Mouse (Mus musculus): ENCODE measurements around the gene Klhl21.
"Not testable (repeated sequence)": the region's sequence is repeated elsewhere in the genome, so short reads cannot be mapped to it uniquely, and the experiment has no call there.

The Klhl21 gene

DNA sequence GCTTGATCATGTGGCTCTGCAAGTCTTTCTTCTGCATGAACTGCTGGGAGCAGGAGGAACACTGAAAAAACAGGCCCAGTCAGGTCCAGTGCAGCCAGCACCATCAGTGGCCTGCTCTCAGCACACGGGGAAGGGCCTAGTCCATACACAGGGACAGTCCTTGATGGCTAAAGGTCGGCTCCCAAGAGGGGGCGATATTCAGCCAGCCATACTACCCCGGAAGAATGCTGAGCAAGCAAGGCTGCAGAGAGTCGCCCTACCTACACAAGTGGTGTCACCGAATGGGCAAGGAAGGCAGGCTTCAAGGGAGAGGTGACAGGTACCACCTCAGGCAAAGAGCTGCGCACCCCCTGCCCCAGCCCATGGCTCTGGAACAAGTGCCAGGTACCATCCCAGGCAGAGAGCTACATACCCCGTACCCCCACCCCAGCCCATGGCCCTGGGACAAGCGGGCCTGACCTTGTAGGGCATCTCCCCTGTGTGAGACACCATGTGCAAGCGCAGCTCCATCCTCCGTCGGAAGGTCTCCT, 13.0 kb downstream of the Klhl21 start:
- no peak for DNase-seq (ENCODE audit: low spot score)

DNA sequence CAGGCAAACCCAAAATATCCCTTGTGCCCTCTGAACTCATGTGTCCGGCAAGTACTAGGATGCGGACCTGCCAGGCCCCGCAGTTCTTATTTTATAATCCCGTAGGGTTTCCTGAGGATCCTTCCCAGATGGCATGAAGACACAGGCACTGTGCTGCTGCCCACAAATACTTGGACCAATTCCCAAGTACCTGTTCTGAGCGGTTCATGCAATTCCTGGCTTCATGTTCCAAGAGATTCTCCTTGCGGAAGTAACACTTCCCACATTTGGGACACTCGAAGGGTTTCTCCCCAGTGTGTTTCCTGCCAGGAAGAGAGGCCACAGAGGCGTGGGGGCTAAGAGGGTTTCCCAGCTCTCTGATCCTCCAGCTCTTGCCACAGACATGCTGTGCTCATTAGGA, 13.9 kb downstream of the Klhl21 start:
- no peak for DNase-seq (ENCODE audit: low spot score)

GRCm38 (mm10) chr4:152024525-152024924, 15.9 kb downstream of the Klhl21 start:
- DNase-seq (ENCODE audit: low spot score), result no peak

DNA sequence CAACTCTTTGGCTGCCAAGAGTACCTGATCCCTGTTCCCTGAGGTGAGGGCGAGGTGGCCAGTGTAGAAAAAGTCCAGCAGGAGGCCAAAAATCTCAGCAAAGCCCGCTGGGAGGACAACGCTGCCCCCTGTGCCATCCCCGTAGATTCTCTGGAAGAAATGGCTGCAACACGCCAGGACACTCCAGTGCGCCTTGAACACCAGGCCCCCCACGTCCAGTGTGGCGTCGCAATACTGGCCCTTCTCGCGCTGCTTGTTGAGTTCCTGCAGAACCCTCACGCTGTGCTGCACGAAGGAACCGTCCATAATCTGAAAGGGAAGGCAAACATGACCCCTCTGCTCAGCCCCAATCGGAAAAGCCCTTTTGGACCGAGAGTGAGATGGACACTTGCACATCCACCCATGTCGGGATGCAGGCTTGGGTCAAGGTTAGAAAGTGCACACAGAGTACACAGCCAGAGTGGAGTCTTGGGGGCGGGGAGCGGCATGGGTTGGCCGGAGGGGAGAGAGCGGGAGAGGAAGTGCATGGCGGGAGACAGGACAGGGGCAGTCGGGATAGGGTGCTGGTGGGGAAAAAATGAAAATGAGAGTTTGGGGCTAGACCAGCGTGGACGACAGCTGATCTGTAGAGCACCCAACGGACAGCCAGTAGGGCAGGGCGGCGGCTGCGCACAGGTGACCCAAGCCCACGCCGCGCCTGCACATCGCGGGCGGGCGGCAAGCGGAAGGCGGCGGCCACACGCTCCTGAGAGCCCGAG, 18.3 kb downstream of the Klhl21 start:
- DNase-seq (ENCODE audit: low spot score), result no peak

- peak; percentile 80 for DNase-seq (ENCODE audit: low spot score)
Measured at GRCm38 (mm10) chr4:152027524-152027923, 18.9 kb downstream of the Klhl21 start, which contains the start of gene Zbtb48. Gene Zbtb48 (minus strand): TSS chr4:152027671.

DNA sequence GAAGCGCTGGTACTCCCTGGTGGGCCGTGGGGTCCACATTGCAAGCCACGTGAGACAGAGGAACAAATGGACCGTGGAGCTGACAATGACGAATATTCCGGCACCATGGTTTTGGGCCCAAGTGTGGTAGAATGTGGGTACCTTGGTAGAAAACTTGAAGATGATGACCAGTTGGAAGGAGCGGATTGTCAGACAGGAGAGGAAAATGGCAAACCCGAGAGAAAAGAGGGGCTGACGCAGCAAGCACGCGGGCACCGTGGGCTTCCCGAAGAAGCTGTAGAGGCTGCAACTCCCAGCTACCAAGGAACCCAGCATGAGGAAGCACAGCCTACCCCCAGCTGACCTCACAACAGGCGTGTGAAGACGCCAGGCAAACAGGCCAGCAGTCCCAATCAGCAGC, 19.9 kb downstream of the Klhl21 start:
- DNase-seq (ENCODE audit: low spot score), result no peak

DNA sequence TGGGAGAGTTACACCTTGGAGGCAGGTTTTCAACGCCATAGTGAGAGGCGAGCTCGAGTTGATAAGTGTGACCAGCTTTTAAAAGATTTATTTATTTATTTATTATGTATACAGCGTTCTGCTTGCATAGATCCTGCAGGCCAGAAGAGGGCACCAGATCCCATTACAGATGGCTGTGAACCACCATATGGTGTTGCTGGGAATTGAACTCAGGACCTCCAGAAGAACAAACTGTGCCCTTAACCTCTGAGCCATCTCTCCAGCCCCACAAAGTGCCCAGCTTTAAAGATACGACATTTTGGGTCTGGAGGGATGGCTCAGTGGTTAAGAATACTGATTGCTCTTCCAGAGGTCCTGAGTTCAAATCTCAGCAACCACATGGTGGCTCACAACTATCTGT, 20.5 kb downstream of the Klhl21 start:
- no peak for DNase-seq (ENCODE audit: low spot score)

- no peak for DNase-seq (ENCODE audit: low spot score)
Measured at GRCm38 (mm10) chr4:152029997-152030396, 21.4 kb downstream of the Klhl21 start.

DNA sequence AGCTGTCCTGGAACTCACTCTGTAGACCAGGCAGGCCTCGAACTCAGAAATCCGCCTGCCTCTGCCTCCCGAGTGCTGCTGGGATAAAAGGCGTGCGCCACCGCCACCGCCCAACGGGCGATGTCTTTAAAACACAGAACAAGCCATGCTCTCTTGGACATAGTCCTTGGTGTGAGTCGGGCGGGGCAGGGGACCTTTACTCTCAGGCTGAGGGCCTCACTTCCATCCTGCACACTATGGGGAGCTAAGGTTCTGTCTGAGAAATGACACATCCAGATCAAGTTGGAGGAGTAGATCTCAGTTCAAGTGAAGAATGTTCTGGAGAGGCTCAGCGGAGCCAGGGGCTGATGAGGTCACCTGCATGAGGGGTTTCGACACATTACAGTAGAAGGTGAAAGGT, 24.3 kb downstream of the Klhl21 start:
- no peak for DNase-seq (ENCODE audit: low spot score)

- DNase-seq (ENCODE audit: low spot score), result not testable (repeated sequence)
Measured at GRCm38 (mm10) chr4:152036464-152036863, 27.9 kb downstream of the Klhl21 start.

DNA sequence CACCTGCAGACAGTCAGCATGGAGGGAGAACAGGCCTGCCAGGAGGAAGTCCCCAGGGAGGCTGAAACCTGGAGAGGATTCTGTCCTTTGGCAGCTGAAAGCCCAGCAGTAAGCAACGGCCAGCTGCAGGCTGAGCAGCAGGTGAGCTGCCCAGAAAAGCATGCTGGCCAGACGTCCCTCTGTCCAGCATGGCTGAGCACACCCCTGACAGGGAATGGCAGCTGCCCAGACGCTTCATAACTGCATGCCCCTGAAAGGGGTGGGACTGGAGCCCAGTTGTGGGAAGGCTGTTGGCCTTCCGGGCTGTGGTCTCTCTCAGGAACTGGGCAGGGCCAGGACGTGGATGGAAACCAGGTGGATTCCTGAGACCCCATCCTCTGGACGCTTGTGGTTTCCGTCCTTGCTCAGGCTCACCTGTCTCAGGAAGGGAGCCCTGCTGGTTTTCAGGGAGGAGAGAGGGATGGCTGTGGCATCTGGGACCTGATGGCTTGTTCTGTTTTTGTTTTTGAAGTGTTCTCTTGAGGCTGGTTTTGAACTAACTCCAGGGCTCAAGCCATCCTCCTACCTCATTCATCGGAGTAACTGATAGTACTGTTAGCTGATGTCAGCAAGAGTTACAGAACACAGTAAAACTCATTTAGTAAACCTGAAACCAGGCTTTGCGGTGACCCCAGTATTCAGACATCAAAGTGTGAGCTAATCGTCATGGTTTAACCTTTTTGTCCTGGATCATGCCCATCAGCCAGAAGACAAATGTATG, 29.8 kb downstream of the Klhl21 start, which contains the start of gene Tas1r1:
Tas1r1 (minus strand) TSS at position 344 of the 760 bp plus-strand sequence.
- no peak for DNase-seq (ENCODE audit: low spot score)

DNA sequence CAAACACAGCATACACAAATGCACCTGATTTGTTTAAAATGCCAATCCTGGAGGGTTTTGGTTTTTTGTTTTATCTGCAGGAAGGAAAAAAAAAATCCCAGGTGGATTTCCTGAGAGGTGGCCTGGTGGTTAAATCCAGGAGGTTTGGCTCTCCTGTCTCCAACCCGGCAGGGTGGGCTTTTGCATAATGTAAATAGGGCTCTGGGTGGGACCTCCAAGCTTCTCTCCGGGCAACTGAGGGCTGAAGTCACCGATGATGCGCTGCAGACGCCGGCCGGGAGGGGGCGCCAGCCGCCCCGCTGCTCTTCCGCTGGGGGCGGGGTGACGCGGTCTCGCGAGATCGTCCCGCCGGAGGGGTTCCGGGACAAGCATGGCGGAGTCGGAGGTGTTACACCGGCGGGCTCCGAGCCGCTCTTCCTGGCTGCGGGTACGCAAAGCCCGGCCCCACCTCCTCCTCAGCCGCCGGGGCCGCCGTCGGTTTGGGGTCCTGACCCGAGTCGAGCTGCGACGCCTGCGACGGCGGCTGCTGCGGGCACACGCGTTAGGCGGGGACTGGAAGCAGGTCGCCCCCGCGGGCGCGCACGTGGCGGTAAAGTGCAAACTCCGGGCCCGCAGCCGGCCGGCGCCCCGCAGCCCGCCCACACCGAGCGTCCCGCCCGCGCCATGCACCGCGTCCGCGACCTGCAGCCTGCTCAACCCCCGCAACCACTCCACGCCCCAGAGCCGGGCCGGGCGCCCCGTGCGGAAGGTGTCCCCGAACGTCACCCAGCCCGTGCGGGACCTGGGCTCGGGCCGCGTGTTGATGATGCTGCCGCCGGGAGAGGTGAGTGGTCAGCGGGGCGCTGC, 30.6 kb downstream of the Klhl21 start, which contains the start of gene Nol9:
Nol9 (plus strand) TSS at position 337 of the 846 bp plus-strand sequence.
- peak; percentile 89 for DNase-seq (ENCODE audit: low spot score)

DNA sequence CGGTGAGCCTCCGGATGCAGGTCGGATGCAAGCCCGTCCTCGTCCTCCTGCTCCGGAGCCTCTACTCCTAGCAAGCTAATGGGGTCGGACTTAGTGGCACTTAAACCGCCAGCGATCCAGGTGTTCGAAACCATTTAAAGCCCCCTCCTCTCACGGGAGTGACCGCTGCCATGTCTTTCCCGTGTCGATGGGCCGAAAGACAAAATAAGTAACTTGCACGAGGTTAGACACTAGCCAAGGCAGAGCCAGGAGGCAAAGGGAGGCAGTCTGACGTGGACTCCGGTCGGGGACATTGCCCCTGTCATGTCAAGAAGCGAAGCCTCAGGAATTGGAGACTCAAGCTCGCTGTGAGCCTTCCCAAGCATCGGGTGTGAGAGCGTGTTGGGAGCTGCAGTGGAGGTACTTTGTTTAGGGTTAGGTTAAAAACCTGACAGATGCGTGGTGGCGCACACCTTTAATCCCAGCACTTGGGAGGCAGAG, 31.3 kb downstream of the Klhl21 start:
- DNase-seq (ENCODE audit: low spot score), result no peak

DNA sequence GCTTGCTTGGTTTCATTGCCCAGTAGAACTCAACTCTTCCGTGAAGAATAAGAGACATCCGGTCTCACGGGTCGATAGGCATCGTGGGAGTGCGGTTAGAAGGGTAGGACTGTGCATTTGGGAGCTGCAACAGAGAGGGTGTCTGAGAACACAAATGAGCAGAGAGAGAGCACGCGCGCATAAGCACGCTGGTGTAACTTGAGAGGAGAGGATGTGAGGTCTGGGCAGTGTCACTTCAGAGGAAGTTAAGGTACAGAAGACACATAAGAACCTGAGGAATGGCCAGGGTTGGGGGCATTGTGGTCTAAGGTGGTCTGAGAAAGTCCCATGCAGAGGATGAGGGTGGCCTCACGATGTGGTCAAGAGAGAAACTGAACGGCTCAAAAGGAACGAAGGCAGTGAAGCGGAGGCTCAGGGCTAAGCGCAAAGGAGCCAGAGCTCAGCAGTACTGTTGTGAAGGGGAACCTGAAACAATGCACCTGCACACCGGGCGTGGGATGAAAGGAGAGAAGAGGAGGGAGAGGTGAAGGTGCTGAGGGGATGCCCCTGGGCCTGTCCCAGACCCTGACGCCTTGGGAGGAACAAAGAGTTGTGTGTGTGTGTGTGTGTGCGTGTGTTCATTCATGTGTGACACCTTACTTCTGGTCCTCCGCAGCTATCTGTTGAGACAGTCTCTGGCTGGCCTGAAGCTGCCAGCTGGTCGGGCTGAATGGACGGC, 33.5 kb downstream of the Klhl21 start:
- no peak for DNase-seq (ENCODE audit: low spot score)

DNA sequence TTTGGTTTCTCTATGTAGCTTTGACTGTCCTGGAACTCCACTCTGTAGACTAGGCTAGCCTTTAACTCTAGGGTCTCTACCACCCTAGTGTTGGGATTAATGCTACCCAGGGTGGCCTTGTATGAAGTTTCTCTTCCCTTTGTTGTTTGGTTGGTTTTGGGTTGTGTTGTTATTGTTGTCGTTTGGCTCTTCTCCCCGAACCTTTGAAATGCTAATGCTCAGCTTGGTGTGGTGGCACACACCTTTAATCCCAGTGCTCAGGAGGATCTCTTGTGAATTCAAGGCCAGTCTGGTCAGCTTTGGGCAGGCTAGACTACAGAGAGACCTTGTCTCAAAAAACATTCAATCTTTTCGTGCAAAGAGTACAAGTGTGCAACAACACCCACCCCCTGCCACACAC, 34.6 kb downstream of the Klhl21 start:
- no peak for DNase-seq (ENCODE audit: low spot score)

DNA sequence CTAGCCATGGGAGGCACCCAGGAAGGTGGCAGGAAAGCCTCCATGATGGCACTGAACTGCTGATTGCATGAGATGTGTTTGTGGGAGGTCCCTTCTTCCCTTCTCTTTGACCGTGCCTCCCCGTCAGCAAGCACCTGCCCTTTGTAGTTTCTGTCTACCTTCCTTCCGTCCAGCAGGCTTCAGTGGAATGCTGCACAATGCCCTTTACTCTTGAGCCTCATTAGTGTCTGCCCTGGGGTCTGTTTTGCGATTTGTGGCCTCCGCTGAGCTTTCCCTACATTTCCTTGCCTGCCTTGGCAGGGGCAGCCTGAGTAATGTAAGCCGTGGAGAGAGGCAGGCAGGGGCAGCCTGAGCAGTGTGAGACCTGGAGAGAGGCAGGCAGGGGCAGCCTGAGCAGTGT, 36.0 kb downstream of the Klhl21 start:
- no peak for DNase-seq (ENCODE audit: low spot score)

DNA sequence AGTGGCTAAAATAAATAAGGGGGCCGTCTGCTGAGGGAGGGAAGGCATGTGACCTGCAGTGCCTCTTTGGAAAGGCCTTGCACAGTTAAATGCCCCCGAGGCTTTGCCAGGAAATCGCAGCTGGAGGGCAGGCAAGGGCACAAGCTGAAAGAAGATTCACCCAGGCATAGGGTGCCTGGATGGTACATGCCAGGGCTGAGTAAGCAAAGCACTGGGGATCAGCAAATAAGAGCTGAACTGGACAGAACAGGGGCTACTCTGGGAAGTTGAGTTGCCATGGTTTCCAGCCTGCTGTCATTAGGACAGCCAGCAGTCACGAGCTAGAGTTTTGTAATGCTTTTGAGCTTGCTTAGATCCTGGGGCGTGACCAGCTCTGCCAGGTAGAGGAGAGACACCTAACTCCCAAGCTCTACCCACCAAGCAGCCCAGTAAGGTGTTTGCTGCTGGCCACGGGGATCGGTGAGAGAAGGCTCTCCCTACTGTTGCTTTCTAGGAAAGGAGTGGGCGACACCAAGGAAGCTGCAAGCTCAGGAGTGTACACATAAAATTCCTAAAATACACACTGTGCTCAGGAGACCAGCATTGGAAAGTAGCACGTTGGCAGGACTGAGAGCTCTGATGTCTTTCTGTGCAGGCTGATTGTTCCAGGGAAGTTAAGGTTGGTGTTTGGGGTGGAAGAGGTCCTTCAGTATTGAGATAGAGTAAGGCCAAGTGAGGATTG, 53.9 kb downstream of the Klhl21 start:
- no peak for DNase-seq (ENCODE audit: low spot score)

- DNase-seq (ENCODE audit: low spot score), result no peak
Measured at GRCm38 (mm10) chr4:152067280-152067679, 58.7 kb downstream of the Klhl21 start.

Data from ovary, postnatal 10 days (tissue).